18 mouse cellular contexts compared by ENCODE assay signal in genomic region chr2:116810116-116810515, GRCm38 (mm10).
"Had no signal": no experiment of that assay in that cellular context is flagged by ENCODE, and none has a peak within 500 bp of the region (broad histone marks: within the 10 kb centered on the region; RNA-seq: fewer than 3 reads in every experiment).

No protein-coding gene starts in this region.

- H3K4me2 ChIP-seq: liver, embryonic 11.5 days; liver, embryonic 13.5 days; liver, embryonic 15.5 days; lung, embryonic 15.5 days; neural tube, embryonic 12.5 days; stomach, embryonic 15.5 days had no signal

- DNase-seq: liver, embryonic 13.5 days; liver, postnatal 0 days; lung, adult 2 months; lung, postnatal 14 days; lung, postnatal 36 days; right cerebral cortex, postnatal 14 days; thymus, adult 2 months; thymus, postnatal 25 days; thymus, postnatal 4 days had no signal

- H3K4me3 ChIP-seq: liver, embryonic 13.5 days; liver, embryonic 15.5 days; lung, embryonic 15.5 days; megakaryocyte, embryonic 14.5 days; neural tube, embryonic 12.5 days; stomach, embryonic 15.5 days had no signal

- H3K9me3 ChIP-seq: liver, embryonic 13.5 days; liver, embryonic 15.5 days; lung, embryonic 15.5 days; megakaryocyte, embryonic 14.5 days; neural tube, embryonic 12.5 days; stomach, embryonic 15.5 days had no signal

- H3K27me3 ChIP-seq: liver, embryonic 13.5 days; liver, embryonic 15.5 days; lung, embryonic 15.5 days; megakaryocyte, embryonic 14.5 days; neural tube, embryonic 12.5 days; stomach, embryonic 15.5 days had no signal

- ATAC-seq: liver, postnatal 0 days; lung, postnatal 0 days had no signal

- H3K9ac ChIP-seq: liver, embryonic 13.5 days; liver, embryonic 15.5 days; liver, postnatal 0 days; lung, embryonic 15.5 days; neural tube, embryonic 12.5 days; stomach, embryonic 15.5 days had no signal

- H3K4me1 ChIP-seq: liver, embryonic 13.5 days; liver, embryonic 15.5 days; megakaryocyte, embryonic 14.5 days; neural tube, embryonic 12.5 days; stomach, embryonic 15.5 days had no signal

- H3K36me3 ChIP-seq: liver, embryonic 13.5 days; liver, embryonic 15.5 days; lung, embryonic 15.5 days; neural tube, embryonic 12.5 days; stomach, embryonic 15.5 days had no signal

- H3K27ac ChIP-seq: liver, embryonic 13.5 days; liver, embryonic 15.5 days; lung, embryonic 15.5 days; macrophage; neural tube, embryonic 12.5 days; stomach, embryonic 15.5 days; stomach, postnatal 0 days had no signal
